Mouse (Mus musculus) spleen, postnatal 14 days (tissue): ENCODE data around the gene 1700014D04Rik.
"Not testable (repeated sequence)": the region's sequence is repeated elsewhere in the genome, so short reads cannot be mapped to it uniquely, and the experiment has no call there.

Source experiments
- DNase-seq, 2 experiments: peaks; one replicate each; pipeline ENCODE4 v3.0.0; 2021 to 2022; ENCODE audit warnings: low spot score in 2 of 2

The 1700014D04Rik gene

DNA sequence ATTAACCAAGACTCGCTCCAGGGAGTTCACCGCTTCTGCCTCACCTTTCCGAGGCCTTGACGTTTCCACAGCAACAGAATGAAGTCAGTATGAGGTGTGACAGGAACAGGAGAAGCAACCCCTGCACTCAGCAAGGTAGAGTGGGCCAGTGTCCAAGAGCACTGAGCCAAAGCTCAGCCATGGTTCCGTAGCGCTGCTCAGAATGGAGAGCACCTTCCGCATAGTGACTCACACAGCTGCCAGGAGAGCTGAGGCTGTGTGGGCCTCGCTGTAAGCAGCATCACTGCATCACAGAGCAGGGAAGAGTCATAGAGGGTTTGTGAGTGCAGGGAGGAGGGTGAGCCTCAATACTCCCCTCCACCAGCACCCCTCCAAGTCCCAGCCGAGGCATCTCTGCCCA, at the start of gene 1700014D04Rik:
Gene 1700014D04Rik (minus strand): TSS at position 42 of the 400 bp plus-strand sequence.
- no peak for DNase-seq

DNA sequence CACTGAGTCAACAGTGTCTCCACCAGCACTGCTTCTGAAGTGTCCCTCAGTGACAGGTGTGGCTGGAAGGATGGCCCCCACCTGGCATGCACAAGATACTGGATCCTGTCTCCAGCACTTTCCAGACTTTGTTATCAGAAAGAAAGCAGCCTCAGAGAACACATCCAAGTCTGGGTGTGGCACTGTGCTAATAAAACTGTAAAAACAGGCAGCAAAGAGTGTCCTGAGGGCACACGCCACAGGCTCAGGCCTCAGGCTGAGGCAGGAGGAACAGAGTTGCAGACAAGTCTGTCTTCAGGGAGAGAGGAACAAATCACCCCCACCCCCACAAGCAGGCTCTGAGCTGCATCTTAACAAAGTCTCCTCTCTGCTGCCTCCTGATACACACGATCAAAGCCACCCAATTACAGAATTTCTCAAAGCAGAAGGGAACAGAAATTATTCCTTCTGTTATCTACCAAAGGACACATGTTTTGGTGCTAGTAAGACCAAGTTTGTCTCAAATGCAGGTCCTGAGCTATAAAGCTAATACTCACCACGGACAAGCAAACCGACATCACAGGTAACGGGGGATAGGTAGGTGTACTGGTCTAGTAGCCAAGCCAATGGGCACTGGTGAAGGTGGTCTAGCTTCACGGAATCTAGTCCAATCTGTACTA, 49.4 kb upstream of the 1700014D04Rik start:
- DNase-seq, result peak; percentile 29 to 44

DNA sequence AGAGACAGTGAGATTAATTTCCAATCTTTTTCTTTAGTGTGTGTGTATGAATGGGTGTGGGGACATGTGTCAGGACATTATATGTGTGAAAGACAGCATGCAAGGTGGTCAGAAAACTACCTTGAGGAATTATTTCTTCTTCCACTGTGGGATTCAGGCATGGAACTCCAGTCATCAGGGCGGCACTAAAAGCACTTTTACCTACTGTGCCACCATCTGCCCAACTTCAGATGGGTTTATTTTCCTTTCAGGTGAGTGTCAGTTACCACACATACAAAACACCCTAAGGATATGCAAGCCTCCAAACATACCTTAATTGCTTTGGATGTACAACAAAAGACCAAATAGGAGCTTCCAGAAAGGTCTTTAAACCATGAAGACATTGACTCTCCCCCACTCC, 48.2 kb upstream of the 1700014D04Rik start:
- no peak for DNase-seq

DNA sequence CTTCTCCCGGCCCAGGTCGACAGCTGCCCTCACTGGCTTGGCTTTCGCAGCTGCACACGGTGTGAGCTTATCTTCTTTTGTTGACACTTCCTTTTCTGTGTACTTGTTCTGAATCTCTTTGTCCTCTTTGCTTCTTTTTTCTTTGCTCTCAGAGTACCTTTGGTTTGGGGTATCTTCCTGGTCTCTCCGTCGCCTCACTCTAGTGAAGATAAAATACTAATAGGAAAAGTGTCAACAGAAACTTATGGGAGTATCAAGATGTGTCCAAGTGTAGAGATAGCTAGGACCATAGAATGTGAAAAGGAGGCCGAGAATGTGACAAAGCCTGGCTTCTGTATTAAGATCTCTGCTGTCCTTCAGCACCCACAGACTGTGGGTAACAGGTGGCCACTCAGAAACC, 35.6 kb upstream of the 1700014D04Rik start, which contains the start of gene Gm49354:
Gene Gm49354 (minus strand): TSS at position 101 of the 400 bp plus-strand sequence.
- DNase-seq, result no peak

DNA sequence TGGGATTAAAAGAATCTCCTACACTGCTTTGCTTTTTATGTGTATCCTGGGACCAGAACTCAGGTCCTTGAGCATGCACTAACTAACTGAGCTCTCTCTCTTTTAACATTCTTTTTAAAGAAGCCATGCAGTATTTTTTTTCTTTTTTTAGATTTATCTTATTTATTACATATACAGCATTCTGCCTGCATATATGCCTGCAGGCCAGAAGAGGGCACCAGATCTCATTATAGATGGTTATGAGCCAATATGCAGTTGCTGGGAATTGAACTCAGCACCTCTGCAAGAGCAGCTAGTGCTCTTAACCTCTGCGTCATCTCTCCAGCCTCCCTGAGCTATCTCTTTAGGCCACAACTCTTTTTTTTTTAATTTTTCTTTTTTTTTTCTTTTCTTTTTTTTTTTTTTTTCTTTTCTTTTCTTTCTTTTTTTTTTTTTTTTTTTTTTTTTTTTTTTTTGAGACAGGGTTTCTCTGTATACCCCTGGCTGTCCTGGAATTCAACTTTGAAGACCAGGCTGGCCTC, 33.3 kb upstream of the 1700014D04Rik start:
- not testable (repeated sequence) for DNase-seq

DNA sequence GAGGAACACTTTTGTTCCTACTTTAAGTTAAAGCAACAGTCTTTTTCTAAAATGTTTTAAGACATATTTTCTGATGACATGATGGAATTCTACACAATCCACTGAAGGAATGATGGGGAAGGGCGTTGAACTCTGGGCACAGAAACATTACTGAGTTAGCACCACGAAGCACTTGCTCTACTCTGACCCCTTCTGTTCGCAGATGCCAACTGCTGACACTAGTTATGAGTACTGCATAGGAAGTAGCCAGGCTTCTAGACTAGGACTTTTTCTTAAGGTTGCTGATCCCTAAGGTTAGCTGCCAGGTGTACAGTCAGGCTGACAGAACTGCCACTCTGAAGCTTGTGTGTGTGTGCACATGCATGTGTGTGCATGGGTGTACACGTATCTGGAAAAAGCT, 32.7 kb upstream of the 1700014D04Rik start:
- no peak for DNase-seq

DNA sequence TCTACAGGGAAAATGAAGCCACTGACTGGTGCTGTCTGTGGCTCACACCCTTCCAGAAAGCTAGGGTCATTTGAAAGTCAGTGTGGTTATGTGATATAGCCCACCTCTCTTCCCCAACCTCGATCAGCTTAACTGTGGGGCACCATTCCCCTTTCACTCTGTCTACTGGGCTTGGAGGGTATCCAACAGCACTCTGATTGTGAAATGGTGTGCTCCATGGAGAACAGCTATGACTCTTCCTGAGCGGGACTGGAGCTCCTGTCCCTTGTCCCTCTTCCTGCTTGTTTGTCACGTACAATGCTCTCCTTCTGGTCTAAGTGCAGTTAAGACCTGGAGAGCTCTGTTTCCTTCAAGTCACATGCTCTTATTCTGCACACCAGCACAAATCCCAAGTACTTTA, 28.6 kb upstream of the 1700014D04Rik start:
- DNase-seq, result no peak

DNA sequence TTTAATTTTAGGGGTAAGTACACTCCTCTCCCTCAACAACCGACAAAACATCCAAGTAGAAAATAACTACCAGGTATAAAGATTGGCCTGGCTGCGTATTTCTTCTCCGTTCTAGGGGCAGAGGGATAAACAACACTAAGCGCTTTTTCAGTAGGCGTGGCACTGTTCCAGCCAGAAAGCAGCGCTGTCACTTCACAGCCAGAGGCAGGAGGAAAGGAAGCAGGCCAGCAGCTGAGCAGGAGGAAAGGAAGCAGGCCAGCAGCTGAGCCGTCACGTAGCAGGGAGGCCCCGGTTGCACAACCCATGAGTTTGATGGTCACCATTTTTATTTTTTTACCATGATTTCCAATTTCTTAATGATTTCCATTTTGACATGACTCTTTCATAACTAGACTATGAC, 24.7 kb upstream of the 1700014D04Rik start:
- peak; percentile 38 to 60 for DNase-seq

DNA sequence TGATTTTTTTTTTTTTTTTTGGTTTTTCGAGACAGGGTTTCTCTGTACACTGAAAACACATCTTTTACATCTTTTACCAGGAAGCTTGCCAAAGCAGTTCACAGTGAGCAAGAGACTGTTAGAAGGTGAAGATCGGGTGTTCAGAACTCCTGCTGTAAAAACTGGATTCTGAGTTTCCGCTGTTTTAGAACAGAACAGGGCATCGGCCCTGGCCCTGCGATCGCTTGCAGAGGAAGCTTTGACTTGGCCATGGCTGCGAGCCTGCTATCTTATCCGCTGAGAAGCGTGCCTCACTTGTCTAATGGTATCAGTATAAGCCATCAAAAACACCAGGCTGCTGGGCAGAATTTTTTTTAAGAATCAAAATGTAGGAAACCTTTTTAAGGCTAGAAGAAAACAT, 24.3 kb upstream of the 1700014D04Rik start:
- DNase-seq, result no peak

DNA sequence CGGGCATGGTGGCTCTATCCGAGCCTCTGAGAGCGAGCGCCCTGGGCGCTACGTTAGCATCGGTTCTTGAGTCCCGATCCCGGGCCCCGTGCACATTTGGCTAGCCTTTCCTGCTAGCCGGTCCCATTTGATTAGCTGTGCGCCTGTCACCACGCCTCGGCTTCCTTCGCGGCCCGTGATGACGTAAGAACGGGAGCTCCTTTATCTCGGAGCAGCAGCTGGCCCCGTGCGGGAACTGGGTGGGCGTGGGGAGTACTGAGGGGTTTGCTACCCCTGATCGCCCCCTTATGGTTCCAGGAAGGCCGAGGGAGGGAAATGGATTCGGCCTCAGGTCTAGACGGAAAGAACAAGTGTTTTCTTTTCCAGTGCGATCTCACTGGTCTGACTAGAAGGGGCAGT, 23.6 kb upstream of the 1700014D04Rik start:
- DNase-seq, result peak; percentile 83 to 89

DNA sequence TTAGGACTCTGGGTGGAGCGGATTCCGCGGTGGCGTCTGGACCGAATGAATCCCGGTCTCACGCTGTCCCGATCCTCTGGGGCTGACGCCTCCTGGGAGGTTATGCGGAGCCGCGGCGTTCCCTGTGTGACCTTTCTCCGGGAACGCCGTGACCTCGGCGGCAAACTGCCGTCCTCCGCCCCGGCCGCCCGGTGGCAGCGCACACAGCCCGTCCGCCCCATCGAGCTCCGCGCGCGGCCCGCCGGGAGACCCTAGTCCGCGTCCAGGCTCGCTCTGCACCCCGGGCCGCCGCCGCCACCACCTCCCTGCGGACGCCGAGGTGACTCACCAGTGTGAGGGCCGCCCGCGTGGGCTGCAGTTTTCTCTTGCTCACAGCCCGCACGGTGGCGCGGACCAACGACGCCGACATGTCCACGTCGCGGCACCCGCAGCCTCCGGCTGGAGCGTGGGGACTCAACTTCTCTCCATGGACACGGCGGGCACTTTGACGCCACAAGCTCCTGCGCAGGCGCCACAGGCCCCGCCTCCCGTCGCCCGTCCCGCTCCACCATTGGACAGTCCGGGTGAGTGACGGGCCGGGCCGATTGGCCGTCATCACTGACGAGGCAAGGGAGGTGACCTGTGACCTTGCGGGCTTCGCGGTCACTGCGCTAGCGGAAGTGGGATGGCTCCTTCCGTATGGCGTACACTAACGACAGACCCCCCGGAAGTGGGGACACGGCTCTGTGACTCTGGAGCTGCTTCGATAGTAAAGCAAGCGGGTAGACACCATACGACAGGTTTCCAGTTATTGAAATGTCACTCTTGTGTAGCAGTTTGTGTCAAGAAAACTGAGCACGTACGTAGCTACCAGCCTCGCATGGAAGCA, 23.0 kb upstream of the 1700014D04Rik start, which contains the start of gene Isca1:
Gene Isca1 (minus strand): TSS at position 515 of the 868 bp plus-strand sequence.
- DNase-seq, result peak; percentile 98 to 99

DNA sequence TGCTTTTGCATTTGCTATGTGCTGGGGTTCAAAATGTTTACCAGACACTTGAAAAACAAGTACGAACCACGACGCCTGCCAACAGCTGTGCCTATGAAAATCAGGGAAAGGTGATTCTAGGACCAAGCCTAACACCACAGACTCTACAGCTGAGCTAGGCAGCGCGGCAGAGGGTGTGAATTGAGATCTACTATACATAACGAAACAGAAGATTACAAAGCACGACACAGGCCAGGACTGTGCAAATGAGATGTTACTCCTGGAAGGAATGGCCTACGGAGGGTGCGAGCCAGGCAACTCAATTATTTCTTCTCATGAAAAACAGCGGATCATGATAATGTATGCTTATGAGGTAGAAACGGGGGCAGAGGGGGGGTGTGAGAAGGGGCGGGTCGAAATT, 22.0 kb upstream of the 1700014D04Rik start:
- no peak for DNase-seq

DNA sequence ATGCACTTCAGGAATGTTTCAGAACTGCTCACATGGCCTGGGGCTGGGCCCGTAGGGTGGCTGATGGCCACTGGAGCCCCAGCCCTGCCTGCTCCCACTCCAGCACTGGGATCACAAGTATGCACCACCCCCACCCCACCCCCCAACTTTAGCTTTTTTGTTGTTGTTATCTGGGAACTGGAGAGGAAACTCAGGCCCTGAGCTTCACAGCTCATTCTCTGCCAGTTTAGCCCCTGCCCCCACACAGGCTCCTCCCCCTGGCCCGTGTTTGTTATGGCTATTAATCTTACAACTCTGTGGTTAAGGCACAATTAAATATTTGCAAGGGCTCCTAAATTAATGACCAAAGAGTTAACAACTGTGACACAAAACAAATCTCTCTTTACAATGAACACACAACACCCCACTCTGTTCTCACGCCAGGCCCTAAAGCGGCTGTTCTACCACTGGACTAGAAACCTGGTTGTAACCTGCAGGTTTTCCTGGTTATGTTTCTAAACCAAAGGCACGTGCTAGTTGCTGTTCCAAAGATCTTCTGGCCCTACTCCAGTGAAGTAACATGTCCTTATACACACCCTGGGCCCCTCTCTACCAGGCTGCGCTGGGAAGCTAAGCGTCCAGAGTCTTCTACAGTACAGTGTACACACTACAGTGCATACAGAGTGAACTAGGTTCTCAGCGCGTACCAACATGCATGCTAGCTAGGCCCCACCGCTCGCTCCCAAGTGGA, 20.4 kb upstream of the 1700014D04Rik start:
- no peak for DNase-seq

DNA sequence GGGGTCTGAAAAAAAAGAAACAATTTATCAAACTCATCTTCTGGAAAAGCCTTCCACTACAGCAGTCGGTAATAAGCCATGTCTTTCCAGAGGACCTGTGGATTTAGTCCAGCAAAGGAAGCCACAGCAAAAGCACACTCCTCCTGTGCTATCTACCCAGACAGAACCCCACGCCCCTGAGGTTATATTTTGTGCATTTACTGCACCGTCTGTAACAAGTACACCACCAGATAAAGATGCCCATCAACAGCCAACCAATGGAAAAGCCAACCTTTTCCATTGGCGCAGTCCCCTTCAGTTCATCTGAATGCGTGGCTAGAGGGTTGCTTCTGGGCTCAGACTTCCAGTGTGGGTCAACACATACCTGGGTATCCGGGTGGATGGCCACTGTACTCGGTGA, 16.2 kb upstream of the 1700014D04Rik start:
- no peak for DNase-seq

DNA sequence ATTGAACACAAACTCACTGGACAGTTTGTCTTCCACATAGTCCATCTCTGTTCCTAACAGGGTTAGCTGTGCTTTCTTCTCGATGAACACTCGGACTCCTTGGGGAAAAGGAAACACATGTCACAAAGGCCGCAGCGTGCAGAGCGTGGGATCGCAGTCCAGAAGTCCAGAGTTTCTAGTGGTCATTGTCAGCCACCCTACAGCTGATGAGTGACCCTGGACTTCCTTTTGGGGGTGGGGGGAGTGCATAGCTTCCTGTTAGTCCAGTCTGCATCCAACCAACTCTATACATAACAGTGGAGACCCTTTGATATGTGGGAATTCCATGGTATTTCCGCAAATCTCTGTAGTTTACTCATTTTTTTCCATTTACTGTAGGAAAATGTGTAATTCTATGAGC, 10.4 kb upstream of the 1700014D04Rik start:
- DNase-seq, result no peak

DNA sequence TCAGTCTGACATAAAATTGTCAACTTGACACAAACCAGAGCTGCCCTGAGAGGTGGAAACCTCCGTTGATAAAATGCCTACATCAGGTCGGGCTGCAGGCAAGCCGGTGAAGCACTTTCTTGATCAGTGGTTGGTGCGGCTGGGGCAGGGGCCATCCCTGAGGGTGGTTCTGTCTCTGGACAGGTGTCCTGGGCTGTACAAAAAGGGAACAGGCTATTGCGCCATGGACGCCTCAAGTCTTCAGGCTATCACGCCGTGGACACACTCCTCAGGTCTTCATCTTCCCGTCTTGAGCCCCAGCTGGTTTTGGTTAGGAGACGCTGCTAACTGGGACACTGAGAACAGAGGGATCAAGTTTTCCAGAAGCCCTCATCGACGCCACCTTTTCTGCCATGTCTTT, 3.8 kb upstream of the 1700014D04Rik start:
- no peak for DNase-seq

DNA sequence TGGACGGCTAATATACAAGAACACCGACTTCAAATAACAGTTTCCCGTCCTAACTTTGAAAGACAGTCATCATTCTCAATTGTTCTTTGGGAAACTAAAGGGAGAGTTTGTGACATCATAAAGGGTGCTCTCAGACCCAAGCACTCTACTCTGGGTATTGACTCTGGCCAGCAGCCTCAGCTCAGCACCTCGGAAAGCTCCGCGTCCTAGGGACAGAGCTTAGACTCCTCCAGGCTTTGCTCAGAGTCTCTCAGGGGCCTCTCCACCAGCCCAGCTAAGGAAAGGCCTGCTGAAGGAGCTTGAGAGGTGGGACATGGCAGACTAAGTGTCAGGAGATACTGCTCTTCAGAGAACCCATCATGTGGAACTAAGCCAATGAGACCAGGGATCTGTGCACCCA, 388 bp downstream of the 1700014D04Rik start:
- DNase-seq, result no peak

DNA sequence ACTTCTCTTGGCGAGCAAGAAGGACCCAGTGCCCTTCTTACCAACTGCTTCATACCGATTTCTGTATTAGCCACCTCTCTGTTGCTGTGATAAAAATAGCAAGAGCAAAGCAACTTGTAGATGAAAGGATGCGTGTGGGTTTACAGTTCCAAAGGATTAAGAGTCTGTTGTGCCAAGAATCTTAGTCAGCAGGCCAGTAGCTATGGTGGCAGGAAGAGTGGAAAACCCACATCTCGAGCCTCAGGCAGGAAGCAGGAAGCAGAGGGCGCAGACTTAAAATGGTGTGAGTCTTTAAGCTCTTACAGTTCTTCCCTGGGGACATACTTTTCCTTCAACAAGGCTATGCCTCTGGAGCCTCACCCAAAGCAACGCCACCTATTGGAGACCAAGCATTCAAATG, 1.1 kb downstream of the 1700014D04Rik start:
- no peak for DNase-seq

DNA sequence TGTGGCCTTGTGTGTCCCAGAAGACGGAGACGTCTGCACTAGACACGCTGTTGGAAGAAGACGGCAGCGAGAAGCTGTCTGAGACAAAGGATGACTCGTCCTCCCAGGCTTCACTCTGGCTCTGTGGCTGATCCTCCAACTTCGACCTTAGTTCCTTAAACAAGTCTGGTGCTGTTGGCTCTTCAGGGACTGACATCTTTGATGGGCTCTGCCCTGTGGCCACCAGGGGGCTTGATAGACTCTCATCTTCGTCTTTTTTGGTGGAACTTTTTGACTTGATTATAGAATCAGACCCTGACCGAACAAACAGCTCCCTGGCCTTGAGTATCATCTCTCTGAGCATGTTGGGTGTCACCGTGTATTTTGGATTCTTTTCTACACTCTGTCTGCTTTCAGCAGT, 4.9 kb downstream of the 1700014D04Rik start:
- DNase-seq, result peak in 1 of 2 experiments; percentile 40

DNA sequence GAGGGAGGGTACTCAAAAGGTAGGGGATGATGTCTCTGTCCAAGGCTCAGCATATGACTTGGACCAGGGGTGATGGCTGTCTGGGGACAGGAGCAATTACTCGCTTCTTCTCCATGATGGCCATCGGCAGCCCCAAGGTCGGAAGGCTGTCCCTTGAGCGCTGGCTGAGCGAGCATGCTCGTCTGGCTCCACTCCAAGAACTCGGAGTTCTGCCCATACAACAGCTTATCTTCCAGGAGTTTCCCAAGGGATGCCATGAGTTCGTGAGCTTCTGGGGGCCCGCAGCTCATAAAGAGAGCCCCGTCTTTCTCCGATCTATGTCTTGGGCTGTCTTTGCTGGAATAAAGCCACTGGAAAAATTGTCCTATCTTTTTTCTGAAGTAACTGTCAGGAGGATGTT, 5.5 kb downstream of the 1700014D04Rik start:
- no peak for DNase-seq

DNA sequence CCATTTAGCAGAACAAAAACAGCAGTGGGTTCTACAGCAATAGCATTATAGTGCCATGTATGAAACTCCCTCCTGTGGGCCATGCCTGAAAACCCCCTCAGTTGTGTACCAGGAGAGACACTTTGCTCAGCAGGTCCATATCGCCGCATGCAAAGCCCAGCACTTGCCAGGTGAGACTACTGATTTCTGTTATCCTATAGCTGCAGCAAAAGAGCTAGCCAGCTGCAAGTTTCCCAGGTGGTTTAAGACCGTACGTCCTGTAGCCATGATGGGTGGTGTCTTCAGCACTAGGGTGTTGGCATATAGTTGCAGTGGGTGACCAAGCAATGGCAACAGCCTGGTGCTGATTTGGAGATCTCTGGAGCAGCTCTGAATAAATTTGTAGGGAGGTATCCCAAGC, 7.2 kb downstream of the 1700014D04Rik start:
- peak in 1 of 2 experiments; percentile 28 for DNase-seq

DNA sequence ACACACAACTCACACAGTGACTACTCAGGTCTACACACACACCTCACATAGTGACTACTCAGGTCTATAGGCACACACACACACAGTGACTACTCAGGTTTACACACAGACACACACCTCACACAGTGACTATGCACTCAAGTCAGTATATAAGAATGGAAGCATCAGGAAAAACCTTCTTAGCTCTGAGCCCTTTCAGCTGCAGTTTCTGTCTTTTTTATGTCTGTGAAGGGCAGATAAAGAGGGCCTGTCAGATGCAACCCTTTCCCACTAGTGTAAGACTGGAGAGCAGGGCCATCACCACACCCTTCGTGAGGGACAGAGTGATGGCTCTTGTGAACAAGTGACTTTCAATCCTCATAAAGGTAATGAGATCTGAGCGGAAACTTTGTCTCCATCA, 8.1 kb downstream of the 1700014D04Rik start:
- no peak for DNase-seq
